Mouse (Mus musculus): ENCODE measurements around the gene Prss21. TPM values are rescaled to one million over a fixed set of nuclear protein-coding genes. Genes with fewer than 3 reads are reported as not detected.
"Not testable (repeated sequence)": the region's sequence is repeated elsewhere in the genome, so short reads cannot be mapped to it uniquely, and the experiment has no call there.

Gene Prss21
- polyA plus RNA-seq, 1 experiment, result not detected

DNA sequence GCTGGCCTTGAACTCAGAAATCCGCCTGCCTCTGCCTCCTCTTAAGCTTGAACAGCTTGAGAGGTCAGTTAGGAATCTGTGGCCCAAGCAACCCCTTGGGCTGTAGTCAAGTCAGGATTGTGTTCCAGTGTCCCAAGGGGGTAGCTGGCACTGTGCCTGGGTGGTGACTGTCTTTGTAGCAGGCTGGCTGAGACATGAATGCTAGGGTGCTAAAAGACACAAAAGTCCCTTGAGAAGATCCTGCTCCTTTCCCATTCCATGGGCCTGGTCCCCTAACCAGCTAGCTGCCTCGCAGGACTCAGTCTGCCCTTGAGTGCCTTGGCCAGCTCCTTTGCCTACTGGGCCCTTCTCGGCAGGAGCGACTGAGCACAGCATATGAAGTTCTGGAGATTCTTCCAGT is 4.9 kb upstream of the Prss21 start:
- TF ChIP-seq POLR2A (IDR thresholded peaks at IDR 0.05; ENCODE audit: borderline replicate concordance, extremely low read depth, insufficient read depth, insufficient read length, poor library complexity, severe bottlenecking), result no peak
- no peak for TF ChIP-seq CTCF (IDR thresholded peaks at IDR 0.05; ENCODE audit: borderline replicate concordance, extremely low read depth, insufficient read depth, insufficient read length)
- no peak for DNase-seq (ENCODE audit: low read depth)

DNA sequence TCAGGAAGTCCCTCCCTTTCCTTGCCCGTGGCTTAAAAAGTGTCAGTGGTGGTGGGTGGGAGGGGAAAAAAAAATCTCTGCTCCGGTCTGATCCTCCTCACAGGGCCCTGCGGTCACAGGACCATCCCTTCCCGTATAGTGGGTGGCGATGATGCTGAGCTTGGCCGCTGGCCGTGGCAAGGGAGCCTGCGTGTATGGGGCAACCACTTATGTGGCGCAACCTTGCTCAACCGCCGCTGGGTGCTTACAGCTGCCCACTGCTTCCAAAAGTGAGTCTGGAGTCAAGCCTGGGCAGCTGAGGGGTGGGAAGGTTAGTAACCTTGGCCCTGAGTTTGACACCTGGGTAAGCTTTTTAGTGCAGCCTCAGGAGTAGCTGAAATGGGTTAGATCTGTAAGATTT is 657 bp downstream of the Prss21 start:
- TF ChIP-seq CTCF (IDR thresholded peaks at IDR 0.05; ENCODE audit: borderline replicate concordance, extremely low read depth, insufficient read depth, insufficient read length), result no peak
- no peak for TF ChIP-seq POLR2A (IDR thresholded peaks at IDR 0.05; ENCODE audit: borderline replicate concordance, extremely low read depth, insufficient read depth, insufficient read length, poor library complexity, severe bottlenecking)
- DNase-seq (ENCODE audit: low read depth), result no peak

DNA sequence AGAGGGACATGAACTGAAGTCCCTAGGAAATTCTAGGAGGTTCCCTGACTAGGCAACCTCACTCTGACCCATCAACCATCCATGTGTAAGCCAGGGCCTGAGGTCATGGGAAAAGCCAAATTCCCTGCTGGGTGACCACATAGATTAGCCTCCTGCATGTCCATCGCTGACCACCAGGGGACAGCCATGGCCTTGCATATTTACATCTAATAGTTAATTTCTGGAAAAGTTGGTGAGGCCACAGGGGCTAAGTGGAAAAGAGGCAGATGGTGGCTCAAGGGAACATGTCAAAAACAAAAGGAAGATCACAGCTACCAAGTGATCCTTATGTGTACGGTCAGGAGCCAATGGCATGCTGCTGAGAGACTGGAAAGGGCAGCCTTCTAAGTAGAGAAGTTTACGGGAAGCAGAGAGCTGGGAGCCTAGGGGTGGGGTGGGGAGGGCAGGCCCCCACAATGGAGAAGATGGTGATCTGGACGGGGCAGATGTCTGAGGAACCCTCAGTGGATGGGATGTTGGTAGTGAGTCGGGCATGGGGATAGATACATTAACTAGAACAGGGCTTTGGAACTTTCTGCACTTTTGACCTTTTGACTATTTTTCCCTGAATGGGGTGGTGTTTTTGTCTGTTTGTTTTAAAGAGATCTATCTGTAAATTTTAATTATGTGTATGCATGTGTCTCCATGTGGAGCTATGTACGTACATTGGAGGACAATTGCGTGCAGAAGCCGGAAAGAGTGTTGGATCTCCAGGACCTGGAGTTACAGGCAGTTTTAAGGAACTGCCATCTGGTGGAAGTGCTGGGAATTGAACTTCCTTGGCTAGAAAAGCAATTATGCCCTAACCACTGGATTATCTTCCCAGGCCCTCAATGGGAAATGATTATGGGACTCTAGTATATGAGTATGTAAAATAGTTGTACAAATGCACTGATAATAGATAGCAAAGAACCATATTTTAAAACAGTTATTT is 6.3 kb downstream of the Prss21 start:
- TF ChIP-seq POLR2A (IDR thresholded peaks at IDR 0.05; ENCODE audit: borderline replicate concordance, extremely low read depth, insufficient read depth, insufficient read length, poor library complexity, severe bottlenecking) (no peak), CTCF (IDR thresholded peaks at IDR 0.05; ENCODE audit: borderline replicate concordance, extremely low read depth, insufficient read depth, insufficient read length) (peak; percentile 68; the same call in 1 of the 2 replicates)
- DNase-seq (ENCODE audit: low read depth), result peak; percentile 56

DNA sequence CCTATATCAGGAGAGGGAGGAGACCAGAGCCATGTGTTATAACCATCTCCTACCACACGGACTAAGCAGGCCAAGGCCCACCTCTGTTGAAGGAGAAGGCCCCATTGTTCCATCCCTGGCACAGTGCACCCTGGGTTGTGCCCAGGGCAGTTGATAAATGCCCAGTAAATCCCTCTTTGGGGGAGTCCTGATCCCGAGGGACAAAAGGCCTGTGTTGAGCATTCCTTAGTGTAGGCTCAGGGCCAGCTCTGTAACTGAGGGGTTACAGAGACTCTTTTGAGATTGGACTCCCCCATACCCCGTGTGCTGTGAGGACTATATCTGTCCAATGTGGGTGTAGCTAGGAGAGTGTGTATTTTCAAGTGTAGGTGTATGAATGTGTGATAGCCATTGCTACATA is 8.9 kb downstream of the Prss21 start:
- DNase-seq (ENCODE audit: low read depth), result peak; percentile 65
- TF ChIP-seq CTCF (IDR thresholded peaks at IDR 0.05; ENCODE audit: borderline replicate concordance, extremely low read depth, insufficient read depth, insufficient read length) (no peak), POLR2A (IDR thresholded peaks at IDR 0.05; ENCODE audit: borderline replicate concordance, extremely low read depth, insufficient read depth, insufficient read length, poor library complexity, severe bottlenecking) (no peak)

DNA sequence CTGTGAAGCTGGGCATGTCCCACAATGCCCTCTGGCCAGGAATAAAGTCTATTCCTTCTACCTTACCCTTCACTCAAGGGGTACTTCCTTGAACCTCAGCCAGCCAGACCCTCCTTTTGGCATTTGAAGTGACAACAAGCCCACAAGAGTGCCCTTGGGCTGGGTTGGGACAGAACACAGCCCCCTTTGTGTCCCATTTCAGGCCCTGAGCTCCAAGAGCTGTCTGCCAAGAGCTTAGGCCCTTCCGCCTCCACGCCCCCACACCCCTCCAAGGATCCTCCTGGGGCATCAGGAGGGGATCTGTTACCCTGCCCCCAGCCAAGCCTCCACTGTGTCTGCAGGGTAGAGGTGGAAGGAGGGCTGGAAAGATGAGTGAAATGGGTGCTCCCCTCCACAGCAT is 9.3 kb downstream of the Prss21 start:
- peak; percentile 64 for DNase-seq (ENCODE audit: low read depth)
- TF ChIP-seq POLR2A (IDR thresholded peaks at IDR 0.05; ENCODE audit: borderline replicate concordance, extremely low read depth, insufficient read depth, insufficient read length, poor library complexity, severe bottlenecking), result no peak
- TF ChIP-seq CTCF (IDR thresholded peaks at IDR 0.05; ENCODE audit: borderline replicate concordance, extremely low read depth, insufficient read depth, insufficient read length), result no peak

DNA sequence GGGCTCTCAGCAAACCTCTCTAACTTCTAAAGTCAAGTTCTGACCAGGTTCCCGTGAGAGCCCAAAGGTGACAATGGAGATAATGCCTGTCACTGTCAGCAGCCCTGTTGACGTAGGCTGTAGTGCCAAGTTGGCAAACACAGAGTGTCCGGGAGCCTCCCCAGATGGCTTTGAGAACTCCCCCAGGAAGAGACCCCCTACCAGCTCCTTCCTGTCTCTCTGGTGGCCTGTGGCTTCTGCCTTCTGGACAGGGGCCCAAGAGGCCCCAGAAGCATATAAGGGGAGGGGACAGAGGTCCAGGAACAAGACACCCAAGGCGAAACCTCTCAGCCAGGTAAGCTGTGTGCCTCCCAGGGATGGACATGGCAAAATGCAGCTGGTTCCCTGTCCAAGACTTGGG is 12.7 kb downstream of the Prss21 start, which contains the start of the genes Dcpp1 and Dcpp2:
Gene Dcpp1 (plus strand): TSS at position 301 of the 400 bp plus-strand sequence.
Gene Dcpp2 (plus strand): TSS at position 305 of the 400 bp plus-strand sequence.
- not testable (repeated sequence) for DNase-seq (ENCODE audit: low read depth)

DNA sequence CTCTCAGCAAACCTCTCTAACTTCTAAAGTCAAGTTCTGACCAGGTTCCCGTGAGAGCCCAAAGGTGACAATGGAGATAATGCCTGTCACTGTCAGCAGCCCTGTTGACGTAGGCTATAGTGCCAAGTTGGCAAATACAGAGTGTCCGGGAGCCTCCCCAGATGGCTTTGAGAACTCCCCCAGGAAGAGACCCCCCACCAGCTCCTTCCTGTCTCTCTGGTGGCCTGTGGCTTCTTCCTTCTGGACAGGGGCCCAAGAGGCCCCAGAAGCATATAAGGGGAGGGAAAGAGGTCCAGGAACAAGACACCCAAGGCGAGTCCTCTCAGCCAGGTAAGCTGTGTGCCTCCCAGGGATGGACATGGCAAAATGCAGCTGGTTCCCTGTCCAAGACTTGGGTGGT is 49.3 kb downstream of the Prss21 start, which contains the start of gene Dcpp3:
Gene Dcpp3 (plus strand): TSS at position 301 of the 400 bp plus-strand sequence.
- not testable (repeated sequence) for DNase-seq (ENCODE audit: low read depth)

Other genes starting within 250 kb of the Prss21 start
- gene Mmp25, start 222.8 kb upstream of the Prss21 start, polyA plus RNA-seq (2012; rRNA removed), result 1.3 and 1.9 TPM in 2 replicates
- gene Bicdl2, start 207.6 kb upstream of the Prss21 start, polyA plus RNA-seq (2012; rRNA removed), result 0.08 and 0.24 TPM in 2 replicates
- 67.6 and 81.2 TPM in 2 replicates for gene Hcfc1r1, start 194.5 kb upstream of the Prss21 start, polyA plus RNA-seq (2012; rRNA removed)
- 38.7 and 54.6 TPM in 2 replicates for gene Thoc6, start 194.2 kb upstream of the Prss21 start, polyA plus RNA-seq (2012; rRNA removed)
- gene Tnfrsf12a, start 190.6 kb upstream of the Prss21 start, polyA plus RNA-seq (2012; rRNA removed), result 1.7 and 2.1 TPM in 2 replicates
- 0.83 and 1.3 TPM in 2 replicates for gene Cldn6, start 188.8 kb upstream of the Prss21 start, polyA plus RNA-seq (2012; rRNA removed)
- 0.92 and 0.93 TPM in 2 replicates for gene Cldn9, start 184.0 kb upstream of the Prss21 start, polyA plus RNA-seq (2012; rRNA removed)
- 0.14 and 0.28 TPM in 2 replicates for gene 1520401A03Rik, start 145.3 kb upstream of the Prss21 start, polyA plus RNA-seq (2012; rRNA removed)
- 24.4 and 47.9 TPM in 2 replicates for gene Pkmyt1, start 141.7 kb upstream of the Prss21 start, polyA plus RNA-seq (2012; rRNA removed)
- 33.3 and 41.0 TPM in 2 replicates for gene Paqr4, start 127.2 kb upstream of the Prss21 start, polyA plus RNA-seq (2012; rRNA removed)
- gene Kremen2, start 122.2 kb upstream of the Prss21 start, polyA plus RNA-seq (2012; rRNA removed), result 2.8 and 3.7 TPM in 2 replicates
- 110 and 150 TPM in 2 replicates for gene Flywch1, start 96.5 kb upstream of the Prss21 start, polyA plus RNA-seq (2012; rRNA removed)
- gene Flywch2, start 82.0 kb upstream of the Prss21 start, polyA plus RNA-seq (2012; rRNA removed), result 54.6 and 59.4 TPM in 2 replicates
- 749 and 826 TPM in 2 replicates for gene Srrm2, start 77.5 kb upstream of the Prss21 start, polyA plus RNA-seq (2012; rRNA removed)
- 824 and 1,130 TPM in 2 replicates for gene Elob, start 38.9 kb upstream of the Prss21 start, polyA plus RNA-seq (2012; rRNA removed)
- gene Prss33, start 32.0 kb upstream of the Prss21 start, polyA plus RNA-seq (2012; rRNA removed), result 0.38 and 0.54 TPM in 2 replicates
- gene Prss32, start 24.2 kb upstream of the Prss21 start, polyA plus RNA-seq (2012; rRNA removed), result 0.04 and 0.24 TPM in 2 replicates
- 1.3 and 2.1 TPM in 2 replicates for gene Prss41, start 23.9 kb upstream of the Prss21 start, polyA plus RNA-seq (2012; rRNA removed)
- not detected in 2 replicates for gene Dcpp1, start 12.8 kb downstream of the Prss21 start, polyA plus RNA-seq (2012; rRNA removed)
- gene Dcpp2, start 12.8 kb downstream of the Prss21 start, polyA plus RNA-seq (2012; rRNA removed), result not detected in 2 replicates
- gene Dcpp3, start 49.4 kb downstream of the Prss21 start, polyA plus RNA-seq (2012; rRNA removed), result not detected in 2 replicates
- gene Sbp, start 73.6 kb downstream of the Prss21 start, polyA plus RNA-seq (2012; rRNA removed), result not detected in 2 replicates
- gene Sbpl, start 87.2 kb downstream of the Prss21 start, polyA plus RNA-seq (2012; rRNA removed), result not detected in 2 replicates
- gene Prss30, start 112.5 kb downstream of the Prss21 start, polyA plus RNA-seq (2012; rRNA removed), result 0.05 and 0.15 TPM in 2 replicates
- gene Prss22, start 130.0 kb downstream of the Prss21 start, polyA plus RNA-seq (2012; rRNA removed), result 0.11 TPM in 1 of 2 replicates, not detected in the other
- gene Prss27, start 170.1 kb downstream of the Prss21 start, polyA plus RNA-seq (2012; rRNA removed), result 0.10 TPM in 1 of 2 replicates, not detected in the other
- 71.1 and 87.6 TPM in 2 replicates for gene Kctd5, start 205.4 kb downstream of the Prss21 start, polyA plus RNA-seq (2012; rRNA removed)